Mouse (Mus musculus) heart, adult 2 months (tissue): ENCODE data around the gene Gm3629. TPM values are rescaled to one million over a fixed set of nuclear protein-coding genes. Genes with fewer than 3 reads are reported as not detected.
"Not testable (repeated sequence)": the region's sequence is repeated elsewhere in the genome, so short reads cannot be mapped to it uniquely, and the experiment has no call there.

Experiments
- DNase-seq, 2 experiments: peaks; one replicate each; pipeline ENCODE4 v3.0.0; 2021
- H3K27ac ChIP-seq: fragments of 200-600 bp; 2 replicates; pipeline ENCODE4 v1.8.1; 2022
- H3K27me3 ChIP-seq: fragments of 200-500 bp; 2 replicates; pipeline ENCODE4 v1.6.1; 2012; ENCODE audit warnings: mild to moderate bottlenecking, low read length, inconsistent platforms, mixed read lengths; ENCODE audit not compliant: control insufficient read depth, insufficient read depth
- H3K36me3 ChIP-seq: fragments of 200-500 bp; 2 replicates; pipeline ENCODE4 v1.6.1; 2012; ENCODE audit warnings: low read length, inconsistent platforms; ENCODE audit not compliant: control insufficient read depth, insufficient read depth
- H3K4me1 ChIP-seq: fragments of 200-500 bp; 2 replicates; pipeline ENCODE4 v1.6.1; 2011; ENCODE audit warnings: low read length; ENCODE audit not compliant: control insufficient read depth, insufficient read depth
- H3K4me3 ChIP-seq: fragments of 200-600 bp; 2 replicates; pipeline ENCODE4 v1.8.1; 2022
- H3K79me2 ChIP-seq: fragments of 200-500 bp; replicated peaks from 2 replicates; pipeline ENCODE4 v1.6.1; 2012; ENCODE audit warnings: mild to moderate bottlenecking, inconsistent platforms, low read length, moderate library complexity, mixed read lengths; ENCODE audit not compliant: control insufficient read depth, insufficient read depth
- H3K9ac ChIP-seq: fragments of 200-500 bp; 2 replicates; pipeline ENCODE4 v1.6.1; 2012; ENCODE audit warnings: low read depth, mild to moderate bottlenecking, control low read depth, inconsistent platforms, low read length, mixed read lengths
- CTCF ChIP-seq: fragments of 200-600 bp; IDR thresholded peaks from 2 replicates; pipeline ENCODE4 v1.8.1; 2022; ENCODE audit warnings: antibody characterized with exemption, mild to moderate bottlenecking, moderate library complexity
- WGBS: fragments of 180-500 bp; shearing (Covaris S2); methylation state at CpG from one replicate; pipeline ENCODE4 v1.1.7; 2018; 5-methylcytosine and 5-hydroxymethylcytosine counted together
- intact Hi-C: fragments of 180-260 bp; cut with DNase I; formaldehyde crosslinking; loops from one replicate; pipeline ENCODE4 v1.15.1; 2025
- long read RNA-seq: library from polyadenylated mRNA; stranded (forward); transcript quantifications from one replicate; pipeline ENCODE4 v2.0.0, GENCODE M21; 2021
- polyA plus RNA-seq: library from polyadenylated mRNA; depleted of rRNA; stranded (reverse); fragments of >200 nt; gene quantifications from 2 replicates; pipeline ENCODE4 v1.2.3, GENCODE M21; 2012; rRNA removed
- total RNA-seq, 2 experiments: library from RNA; stranded (reverse); gene quantifications; 2 replicates each; pipeline ENCODE4 v1.2.3; 2021

Gm3629 gene
- total RNA-seq: under 1 TPM in 1 of 2 experiments, not detected in 1; 0.25 TPM
- polyA plus RNA-seq: not detected in 2 replicates
- long read RNA-seq: 0 reads

GRCm38 (mm10) chr14:6590513-6590912 is at the start of gene Gm3629:
Gm3629 (minus strand) TSS chr14:6590613.
- WGBS: 13% methylated on average over 1 of the region's 2 CpGs

GRCm38 (mm10) chr14:6622318-6622717 is 31.9 kb upstream of the Gm3629 start, which contains the start of gene Gm3460:
Gm3460 (minus strand) TSS chr14:6622418.
- H3K4me1 ChIP-seq, H3K4me3 ChIP-seq, H3K79me2 ChIP-seq, H3K27ac ChIP-seq, DNase-seq, H3K9ac ChIP-seq, H3K27me3 ChIP-seq, H3K36me3 ChIP-seq, intact Hi-C loops: not testable (repeated sequence)
- 50% methylated on average over 1 of the region's 2 CpGs for WGBS

More at GRCm38 (mm10) chr14:6590513-6590912, at the start of gene Gm3629:
- H3K36me3 ChIP-seq, DNase-seq, intact Hi-C loops, H3K9ac ChIP-seq, H3K27me3 ChIP-seq, H3K27ac ChIP-seq, H3K79me2 ChIP-seq, H3K4me1 ChIP-seq, H3K4me3 ChIP-seq: not testable (repeated sequence)

- H3K9ac ChIP-seq, H3K27ac ChIP-seq, H3K4me3 ChIP-seq, H3K79me2 ChIP-seq, H3K36me3 ChIP-seq, intact Hi-C loops, H3K4me1 ChIP-seq, H3K27me3 ChIP-seq: not testable (repeated sequence)
- WGBS: no CpG with 5 or more reads among the region's 1 CpGs
- DNase-seq: peak; percentile 1 to 21
Measured at GRCm38 (mm10) chr14:6606436-6606835, 16.0 kb upstream of the Gm3629 start.

GRCm38 (mm10) chr14:6605004-6605403 is 14.6 kb upstream of the Gm3629 start:
- WGBS: 1% methylated on average over 19 of the region's 20 CpGs
- H3K9ac ChIP-seq, H3K79me2 ChIP-seq, H3K27ac ChIP-seq, H3K36me3 ChIP-seq, H3K27me3 ChIP-seq, intact Hi-C loops, H3K4me1 ChIP-seq, H3K4me3 ChIP-seq: not testable (repeated sequence)
- TF ChIP-seq CTCF: peak; percentile 13; the same call in 1 of the 2 replicates
- peak; percentile 7 to 14 for DNase-seq

GRCm38 (mm10) chr14:6604551-6604950 is 14.1 kb upstream of the Gm3629 start:
- intact Hi-C loops, H3K9ac ChIP-seq: not testable (repeated sequence)

GRCm38 (mm10) chr14:6537190-6537589 is 53.2 kb downstream of the Gm3629 start, which contains the start of gene Gm8356:
Gm8356 (minus strand) TSS chr14:6537290.
- H3K79me2 ChIP-seq, H3K4me3 ChIP-seq, H3K4me1 ChIP-seq, H3K27me3 ChIP-seq, H3K27ac ChIP-seq, intact Hi-C loops, H3K36me3 ChIP-seq, DNase-seq, H3K9ac ChIP-seq: not testable (repeated sequence)
- 29% methylated on average over 1 of the region's 2 CpGs for WGBS

More at GRCm38 (mm10) chr14:6604551-6604950, 14.1 kb upstream of the Gm3629 start:
- not testable (repeated sequence) for H3K27me3 ChIP-seq, H3K4me3 ChIP-seq, H3K79me2 ChIP-seq, H3K27ac ChIP-seq, H3K4me1 ChIP-seq, H3K36me3 ChIP-seq
- WGBS: 5% methylated on average over 20 of the region's 20 CpGs
- DNase-seq: peak; percentile 1 to 19

Other genes starting within 250 kb of the Gm3629 start
- not detected for gene Gm3618, start 246.9 kb downstream of the Gm3629 start, total RNA-seq
- not detected in 2 replicates for gene Gm3618, start 246.9 kb downstream of the Gm3629 start, polyA plus RNA-seq
- not detected for gene Gm16440, start 200.3 kb downstream of the Gm3629 start, total RNA-seq
- gene Gm16440, start 200.3 kb downstream of the Gm3629 start, polyA plus RNA-seq: not detected in 2 replicates
- gene Gm3591, start 178.1 kb downstream of the Gm3629 start, total RNA-seq: under 1 TPM in 1 of 2 experiments, not detected in 1; 0.60 TPM
- gene Gm3591, start 178.1 kb downstream of the Gm3629 start, polyA plus RNA-seq: 0.29 and 0.90 TPM in 2 replicates
- not detected for gene Gm3594, start 146.0 kb downstream of the Gm3629 start, total RNA-seq
- gene Gm3594, start 146.0 kb downstream of the Gm3629 start, polyA plus RNA-seq: not detected in 2 replicates
- not detected for gene Gm8356, start 53.3 kb downstream of the Gm3629 start, total RNA-seq
- not detected in 2 replicates for gene Gm8356, start 53.3 kb downstream of the Gm3629 start, polyA plus RNA-seq
- not detected for gene Gm3460, start 31.8 kb upstream of the Gm3629 start, total RNA-seq
- not detected in 2 replicates for gene Gm3460, start 31.8 kb upstream of the Gm3629 start, polyA plus RNA-seq
- gene Gm10251, start 93.6 kb upstream of the Gm3629 start, total RNA-seq: not detected
- not detected in 2 replicates for gene Gm10251, start 93.6 kb upstream of the Gm3629 start, polyA plus RNA-seq
- not detected for gene Gm8050, start 129.6 kb upstream of the Gm3629 start, total RNA-seq
- not detected in 2 replicates for gene Gm8050, start 129.6 kb upstream of the Gm3629 start, polyA plus RNA-seq
- gene Gm3636, start 151.7 kb upstream of the Gm3629 start, total RNA-seq: under 1 TPM in 1 of 2 experiments, not detected in 1; 0.32 TPM
- gene Gm3636, start 151.7 kb upstream of the Gm3629 start, polyA plus RNA-seq: 0.15 and 0.76 TPM in 2 replicates
- not detected for gene Gm8362, start 183.8 kb upstream of the Gm3629 start, total RNA-seq
- gene Gm8362, start 183.8 kb upstream of the Gm3629 start, polyA plus RNA-seq: not detected in 2 replicates
- not detected for gene Gm3642, start 249.7 kb upstream of the Gm3629 start, total RNA-seq
- gene Gm3642, start 249.7 kb upstream of the Gm3629 start, polyA plus RNA-seq: not detected in 2 replicates